Mouse (Mus musculus) intestine, postnatal 0 days (tissue): ENCODE results near the gene Top1. TPM values are rescaled to one million over a fixed set of nuclear protein-coding genes. Genes with fewer than 3 reads are reported as not detected.

Experiments used
- ATAC-seq: fragments of 200-750 bp; cut with Nextera tagmentation; 2 replicates; pipeline ENCODE4 v1.8.0; 2017; ENCODE audit warnings: mild to moderate bottlenecking, moderate TSS enrichment, moderate library complexity
- H3K27ac ChIP-seq: fragments of 300-500 bp; sonication (generic); 2 replicates; pipeline ENCODE4 v1.5.1; 2014; ENCODE audit warnings: mild to moderate bottlenecking, low read depth, low read length, moderate library complexity
- H3K27me3 ChIP-seq: fragments of 300-500 bp; sonication (generic); replicated peaks from 2 replicates; pipeline ENCODE4 v1.6.1; 2014; ENCODE audit warnings: low read length, mixed read lengths; ENCODE audit not compliant: control insufficient read depth, insufficient read depth
- H3K36me3 ChIP-seq: fragments of 300-500 bp; sonication (generic); 2 replicates; pipeline ENCODE4 v1.6.1; 2014; ENCODE audit warnings: mild to moderate bottlenecking, moderate library complexity; ENCODE audit not compliant: control insufficient read depth, insufficient read depth
- H3K4me1 ChIP-seq: fragments of 300-500 bp; sonication (generic); replicated peaks from 2 replicates; pipeline ENCODE4 v1.6.1; 2014; ENCODE audit warnings: antibody characterized with exemption, low read length, mixed read lengths; ENCODE audit not compliant: control insufficient read depth, insufficient read depth
- H3K4me2 ChIP-seq: fragments of 300-500 bp; sonication (generic); replicated peaks from 2 replicates; pipeline ENCODE4 v1.6.1; 2014; ENCODE audit warnings: low read depth, mild to moderate bottlenecking, moderate library complexity
- H3K4me3 ChIP-seq: fragments of 300-500 bp; sonication (generic); 2 replicates; pipeline ENCODE4 v1.5.1; 2014; ENCODE audit warnings: low read depth, low read length
- H3K9ac ChIP-seq: fragments of 300-500 bp; sonication (generic); 2 replicates; pipeline ENCODE4 v1.6.1; 2014; ENCODE audit warnings: mild to moderate bottlenecking, low read depth, low read length
- H3K9me3 ChIP-seq: fragments of 300-500 bp; sonication (generic); 2 replicates; pipeline ENCODE4 v1.6.1; 2016; ENCODE audit warnings: mixed run types; ENCODE audit not compliant: control insufficient read depth
- CTCF ChIP-seq: sonication (generic); IDR thresholded peaks from 2 replicates; pipeline ENCODE4 v1.5.1; 2016; ENCODE audit warnings: low read depth, mild to moderate bottlenecking, control low read depth, antibody characterized with exemption, moderate library complexity
- WGBS: fragments of 180-500 bp; shearing (Covaris S2); extraction: QIAGEN DNeasy Blood & Tissue Kit; methylation state at CpG from one replicate; pipeline ENCODE4 v1.1.7; 2014; 5-methylcytosine and 5-hydroxymethylcytosine counted together
- polyA plus RNA-seq: library from polyadenylated mRNA; unstranded; fragments of >200 nt; fragmentation: Nextera tagmentation; extraction: Ambion mirVana; gene quantifications from 2 replicates; pipeline ENCODE4 v1.2.1, GENCODE M21; 2015

Top1 gene
- polyA plus RNA-seq, 1 experiment from 2014 or later = 32.7 TPM

DNA sequence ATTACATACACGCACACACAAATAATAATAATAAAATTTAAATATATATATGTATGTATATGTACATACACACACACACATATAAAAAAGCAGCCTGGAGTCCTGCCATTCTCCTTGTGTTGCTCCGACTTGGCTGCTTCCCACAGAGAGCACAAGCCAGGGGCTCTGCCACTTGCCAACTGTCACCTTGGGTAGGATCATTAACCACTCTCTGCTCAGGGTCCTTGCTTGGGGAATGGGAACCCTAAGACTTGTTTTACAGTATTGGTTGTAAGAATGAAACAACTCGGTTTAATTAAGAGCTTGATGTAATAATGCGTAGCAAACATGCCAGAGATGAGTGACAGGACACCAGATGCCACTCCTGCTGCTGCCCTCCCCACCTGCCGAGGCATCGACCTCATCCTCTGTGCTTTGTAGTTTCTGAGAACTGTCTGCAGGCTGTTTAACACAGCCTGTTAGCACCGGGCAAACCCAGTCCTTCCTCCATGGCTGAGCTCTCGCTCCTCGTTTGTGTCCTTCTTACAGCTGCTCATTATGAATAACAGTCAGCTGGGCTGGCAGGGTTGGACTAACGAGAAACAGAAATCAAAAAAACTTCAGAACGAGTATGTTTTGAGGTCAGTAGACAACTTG, 95.0 kb downstream of the Top1 start:
- H3K4me1 ChIP-seq = peaks cover 4% of the 10 kb centered on the region; the same call in 1 of the 2 replicates
- ATAC-seq = no peak
- 61% methylated on average over 11 of the region's 11 CpGs for WGBS
- no peak overlapping the region for H3K4me2 ChIP-seq
- H3K9ac ChIP-seq = no peak overlapping the region
- H3K27ac ChIP-seq = 0 out of 2 replicates have a peak overlapping the region, but pooled peaks have one; percentile 1
- H3K4me3 ChIP-seq = no peak overlapping the region
- no peaks in the 10 kb centered on the region for H3K9me3 ChIP-seq
- TF ChIP-seq CTCF = no peak
- H3K27me3 ChIP-seq = no peaks in the 10 kb centered on the region
- H3K36me3 ChIP-seq = 0 out of 2 replicates have a peak, but pooled peaks cover 10% of the 10 kb centered on the region

DNA sequence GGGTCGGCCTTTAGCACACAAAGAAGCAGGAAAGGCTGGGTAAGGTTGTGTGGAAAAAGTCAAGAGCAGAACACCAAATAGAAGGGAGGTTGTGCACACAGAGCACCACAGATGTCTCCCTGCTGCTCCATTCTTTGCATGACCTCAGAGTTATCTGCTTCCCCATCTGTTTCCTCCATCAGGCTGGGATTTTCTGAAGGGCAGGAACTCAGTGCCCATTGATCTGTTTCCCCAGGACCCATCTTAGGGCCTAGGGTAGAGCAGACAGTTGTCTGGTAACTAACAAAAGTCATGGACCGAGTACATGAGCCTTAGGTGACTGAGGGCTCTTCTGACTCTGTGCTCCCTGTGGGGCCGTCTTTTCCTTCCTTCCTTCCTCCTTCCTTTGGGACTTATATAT, 95.9 kb downstream of the Top1 start:
- no peak; the same call in 1 of the 2 replicates for ATAC-seq
- peak overlapping the region; percentile 35; the same call in 1 of the 2 replicates for H3K27ac ChIP-seq
- no peak for TF ChIP-seq CTCF
- peaks cover 3% of the 10 kb centered on the region; the same call in 1 of the 2 replicates for H3K4me1 ChIP-seq
- 74% methylated on average over 3 of the region's 3 CpGs for WGBS
- H3K9ac ChIP-seq = no peak overlapping the region
- no peak overlapping the region for H3K4me3 ChIP-seq
- peaks cover 15% of the 10 kb centered on the region; the same call in 1 of the 2 replicates for H3K36me3 ChIP-seq
- H3K9me3 ChIP-seq = no peaks in the 10 kb centered on the region
- H3K4me2 ChIP-seq = no peak overlapping the region
- no peaks in the 10 kb centered on the region for H3K27me3 ChIP-seq

DNA sequence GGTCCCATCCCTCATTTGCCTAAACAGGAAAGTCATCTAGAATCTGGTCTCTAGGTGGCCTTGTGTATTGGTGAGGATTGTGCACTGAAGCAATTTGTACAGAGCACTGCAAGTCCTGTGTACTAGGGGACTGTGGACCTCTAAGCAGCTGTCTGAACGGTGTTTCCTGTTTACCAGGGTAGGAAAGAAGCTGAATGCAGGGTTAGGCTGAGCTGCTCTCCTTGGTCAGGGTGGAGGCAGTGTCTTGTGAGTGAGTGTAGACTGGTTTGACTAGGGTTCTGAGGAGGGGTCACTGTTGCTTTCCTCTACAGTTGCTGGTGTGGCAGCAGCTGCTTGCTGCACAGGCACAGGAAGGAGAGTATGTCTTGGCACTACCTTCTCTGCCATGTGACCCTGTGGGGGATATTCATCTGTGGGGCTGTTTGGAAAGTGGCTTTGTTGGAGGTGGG, 96.5 kb downstream of the Top1 start:
- no peak overlapping the region for H3K4me2 ChIP-seq
- no peaks in the 10 kb centered on the region; the same call in 1 of the 2 replicates for H3K4me1 ChIP-seq
- no peak overlapping the region for H3K9ac ChIP-seq
- H3K4me3 ChIP-seq = no peak overlapping the region
- peak overlapping the region; percentile 50; the same call in 1 of the 2 replicates for H3K27ac ChIP-seq
- H3K36me3 ChIP-seq = peaks cover 17% of the 10 kb centered on the region; the same call in 1 of the 2 replicates
- 54% methylated on average over 1 of the region's 1 CpGs for WGBS
- no peak for ATAC-seq
- no peak for TF ChIP-seq CTCF
- no peaks in the 10 kb centered on the region for H3K27me3 ChIP-seq
- H3K9me3 ChIP-seq = no peaks in the 10 kb centered on the region

DNA sequence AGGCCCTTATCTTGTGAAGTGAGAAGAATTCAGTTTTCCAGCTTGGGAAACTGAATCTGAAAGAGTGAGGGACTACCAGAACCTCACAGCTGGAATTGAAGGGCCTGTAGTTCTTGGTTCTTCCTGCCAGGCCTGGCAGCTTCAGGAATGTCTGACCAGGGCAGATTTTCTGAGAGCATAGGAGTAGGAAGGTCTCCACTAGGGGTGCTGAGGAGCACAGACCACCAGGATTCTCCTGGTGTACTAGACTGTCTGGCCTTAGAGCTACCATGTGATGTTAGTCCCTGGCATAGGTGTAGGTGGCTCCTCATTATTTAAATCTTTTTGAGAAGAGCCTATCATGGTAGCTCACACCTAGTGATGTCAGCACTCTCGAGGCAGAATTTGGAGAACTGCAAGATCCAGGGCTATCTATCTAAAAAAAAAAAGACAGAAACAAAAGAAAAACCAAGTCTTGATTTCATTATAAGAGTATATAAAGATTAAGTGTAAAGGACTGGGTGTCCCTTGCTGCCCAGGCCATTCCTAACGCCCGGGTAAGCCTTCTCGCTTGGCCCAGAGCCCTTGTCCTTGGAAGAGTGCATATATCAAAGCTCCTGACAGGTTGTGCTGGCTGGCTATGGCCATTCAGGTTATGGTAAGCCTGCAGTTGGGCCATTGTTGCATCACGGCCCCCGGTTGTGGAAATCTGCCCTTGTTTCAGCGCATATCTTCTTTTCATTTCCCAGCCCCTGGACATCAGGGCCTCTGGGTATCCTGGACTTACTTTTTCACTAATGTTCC, 98.5 kb downstream of the Top1 start:
- Histone ChIP-seq H3K36me3 (peaks cover 32% of the 10 kb centered on the region), H3K27me3 (no peaks in the 10 kb centered on the region), H3K4me2 (no peak overlapping the region), H3K4me1 (no peaks in the 10 kb centered on the region), H3K27ac (no peak overlapping the region), H3K4me3 (no peak overlapping the region), H3K9ac (no peak overlapping the region), H3K9me3 (no peaks in the 10 kb centered on the region)
- peak; percentile 72 for TF ChIP-seq CTCF
- ATAC-seq = no peak
- WGBS = 76% methylated on average over 7 of the region's 7 CpGs

DNA sequence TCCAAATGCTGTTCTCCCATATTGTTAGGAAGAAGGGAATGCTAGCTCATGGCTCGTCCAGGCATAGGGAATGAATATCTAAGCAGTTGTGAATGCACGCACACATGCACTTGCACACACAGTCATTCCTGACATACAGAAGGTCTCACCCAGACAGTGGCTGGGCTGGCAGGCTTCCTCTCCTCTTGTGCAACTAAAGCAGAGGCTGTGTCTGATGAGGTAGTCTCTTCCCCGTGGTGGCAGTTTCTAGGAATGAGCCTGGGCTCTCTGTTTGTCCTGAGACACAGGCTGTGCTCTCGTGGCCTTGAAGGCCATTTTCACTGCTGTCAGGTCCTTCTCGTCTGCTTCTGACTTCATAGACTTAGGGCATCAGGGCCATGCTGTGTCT, 99.1 kb downstream of the Top1 start:
- peaks cover 38% of the 10 kb centered on the region for H3K36me3 ChIP-seq
- H3K4me2 ChIP-seq = no peak overlapping the region
- no peak for TF ChIP-seq CTCF
- no peak for ATAC-seq
- no peaks in the 10 kb centered on the region for H3K27me3 ChIP-seq
- no peak overlapping the region for H3K4me3 ChIP-seq
- no peak overlapping the region for H3K27ac ChIP-seq
- no peaks in the 10 kb centered on the region for H3K4me1 ChIP-seq
- H3K9me3 ChIP-seq = no peaks in the 10 kb centered on the region
- no peak overlapping the region for H3K9ac ChIP-seq
- 77% methylated on average over 5 of the region's 5 CpGs for WGBS

DNA sequence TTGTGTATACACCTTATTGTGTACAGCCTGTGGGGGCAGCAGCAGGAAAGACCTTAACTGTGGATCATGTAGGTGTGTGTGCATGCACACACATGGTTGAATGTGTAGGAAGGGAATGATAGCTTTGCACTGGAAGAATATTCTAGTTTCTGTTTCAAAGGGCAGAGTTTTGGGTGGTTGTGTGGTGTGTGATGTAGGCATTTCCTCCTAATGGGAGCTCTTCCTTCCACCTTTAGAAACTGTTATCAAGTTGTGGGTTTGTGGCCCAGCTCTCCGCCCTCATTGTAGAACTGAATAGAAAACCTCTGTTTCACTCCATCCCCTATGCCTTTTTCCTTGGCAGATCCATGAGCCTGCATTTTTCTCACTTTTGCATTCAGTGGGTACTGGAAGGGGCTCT, 99.8 kb downstream of the Top1 start:
- Histone ChIP-seq H3K4me2 (no peak overlapping the region), H3K4me3 (no peak overlapping the region), H3K27ac (no peak overlapping the region; the same call in 1 of the 2 replicates), H3K9ac (no peak overlapping the region), H3K27me3 (no peaks in the 10 kb centered on the region), H3K9me3 (no peaks in the 10 kb centered on the region), H3K36me3 (peaks cover 44% of the 10 kb centered on the region), H3K4me1 (no peaks in the 10 kb centered on the region)
- 92% methylated on average over 1 of the region's 1 CpGs for WGBS
- TF ChIP-seq CTCF = no peak
- ATAC-seq = no peak
